Mouse (Mus musculus): ENCODE results near the gene Olfr401. TPM values are rescaled to one million over a fixed set of nuclear protein-coding genes. Genes with fewer than 3 reads are reported as not detected.
"Not testable (repeated sequence)": the region's sequence is repeated elsewhere in the genome, so short reads cannot be mapped to it uniquely, and the experiment has no call there.

The Olfr401 gene
- polyA plus RNA-seq (2012; rRNA removed), result not detected in 2 replicates

DNA sequence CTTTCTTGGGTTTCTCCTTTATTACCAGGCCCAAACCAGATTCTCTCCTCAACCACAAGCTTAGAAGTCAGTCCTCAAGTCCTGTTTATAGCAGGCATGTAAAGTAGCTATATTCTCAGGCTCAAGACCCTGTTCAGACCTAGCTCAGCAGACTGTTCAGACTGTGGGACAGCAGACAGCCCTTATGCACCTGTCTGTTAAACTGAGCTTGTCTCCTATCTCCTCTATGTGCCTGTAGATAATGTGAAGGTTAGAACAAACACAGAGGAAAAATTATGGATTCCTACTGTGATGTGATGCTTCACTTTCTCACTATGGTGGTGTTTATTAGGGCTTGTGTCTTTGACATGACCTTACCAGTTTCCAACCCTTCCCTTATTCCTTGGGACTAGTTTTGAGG is at the start of gene Olfr401:
Gene Olfr401, plus strand, starts transcription at position 301 of the 400 bp plus-strand sequence.
- DNase-seq (ENCODE audit: low read depth), result no peak

DNA sequence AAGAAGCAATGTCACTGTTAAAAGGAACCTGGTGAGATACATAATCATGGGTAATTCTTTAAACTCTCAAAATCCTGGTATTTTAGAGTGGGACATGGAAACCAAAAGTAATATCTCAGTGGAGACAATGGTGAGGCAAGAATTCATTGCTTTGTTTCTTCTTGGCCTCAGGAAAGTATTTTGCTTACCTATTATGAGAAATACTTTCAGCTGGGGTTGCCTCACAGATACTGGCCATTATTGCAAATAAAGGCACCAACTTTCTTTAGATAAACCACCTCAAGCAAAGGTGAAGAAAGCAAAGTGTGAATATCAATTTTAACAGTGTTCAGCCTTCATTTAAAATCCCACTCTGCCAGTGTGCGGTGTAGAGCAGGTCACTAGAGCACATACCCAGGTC is 43.9 kb upstream of the Olfr401 start, which contains the start of gene Zfp616:
Gene Zfp616, plus strand, starts transcription at position 301 of the 400 bp plus-strand sequence.
- no peak for DNase-seq (ENCODE audit: low read depth)

DNA sequence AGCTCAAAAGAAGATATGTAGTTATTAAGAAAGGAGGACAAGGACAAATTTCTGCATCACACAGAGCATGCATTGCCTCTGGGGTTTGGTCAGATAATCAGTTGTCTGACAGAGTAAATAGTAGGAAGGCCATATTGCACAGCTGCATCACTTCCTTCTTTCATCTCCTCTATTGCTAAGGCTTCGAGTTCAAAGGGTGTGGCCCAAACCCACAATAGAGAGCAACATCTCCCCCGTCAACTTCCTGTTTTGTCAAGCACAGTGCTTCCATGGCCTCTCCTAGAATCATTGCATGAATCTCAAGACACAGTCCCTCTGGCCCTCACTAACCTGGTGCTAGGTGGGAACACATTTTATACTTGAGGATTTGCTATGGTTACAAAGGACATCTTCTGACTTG is 12.8 kb upstream of the Olfr401 start:
- DNase-seq (ENCODE audit: low read depth), result no peak

DNA sequence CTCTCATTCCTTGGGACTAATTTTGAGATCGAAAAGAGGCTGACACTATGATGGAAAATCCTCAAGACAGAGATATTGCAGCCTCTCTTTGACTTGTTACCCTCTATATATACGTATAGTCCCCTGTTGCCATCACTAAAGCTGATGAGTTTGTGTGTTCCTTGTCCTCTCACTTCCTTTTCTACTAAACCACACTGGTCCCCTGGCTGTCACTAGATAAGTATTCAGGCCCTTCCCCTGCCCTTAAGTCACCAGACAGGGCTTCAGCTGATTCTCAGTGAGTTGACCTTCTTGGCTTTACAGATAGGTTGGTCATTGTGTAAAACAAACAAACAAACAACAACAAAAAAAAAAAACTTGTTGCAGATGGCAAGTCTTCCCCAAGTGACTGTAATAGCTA is 12.0 kb upstream of the Olfr401 start:
- no peak for DNase-seq (ENCODE audit: low read depth)

DNA sequence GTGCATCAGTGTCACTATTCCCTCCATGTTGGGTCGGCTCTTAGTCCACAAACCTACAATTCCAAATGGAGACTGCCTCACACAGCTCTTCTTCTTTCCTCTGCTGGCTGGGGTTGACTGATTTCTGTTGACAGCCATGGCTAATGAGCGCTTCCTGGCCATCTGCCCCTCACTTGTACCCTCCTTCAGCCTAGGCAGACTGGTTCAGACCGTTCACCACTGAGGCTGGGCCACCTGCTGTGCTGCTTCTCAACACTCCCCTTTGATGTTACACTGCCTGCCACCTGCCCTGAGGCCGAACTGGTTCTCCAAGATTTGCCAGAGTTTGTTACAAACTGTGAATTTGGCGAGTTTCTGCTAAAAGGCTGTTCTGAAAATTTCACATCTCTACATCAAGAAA is 8.4 kb upstream of the Olfr401 start:
- no peak for DNase-seq (ENCODE audit: low read depth)

DNA sequence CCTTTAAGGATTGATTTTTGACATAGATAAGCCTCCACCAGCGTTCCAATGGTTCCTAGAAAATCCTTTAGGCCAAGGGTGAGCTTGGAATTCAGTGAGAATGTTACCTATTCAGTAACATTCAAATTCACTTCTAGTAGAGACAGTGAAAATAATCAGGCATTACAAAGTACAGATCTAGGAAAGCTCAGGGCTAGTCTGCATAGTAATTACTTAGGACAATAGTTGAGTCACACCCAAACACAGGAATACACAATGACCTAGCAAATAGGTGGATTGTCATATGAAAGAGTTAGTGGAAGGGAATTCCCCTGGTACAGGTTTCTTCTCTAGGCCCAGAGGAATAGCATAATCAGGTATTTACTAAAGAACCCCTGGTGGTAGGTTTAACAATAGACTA is 26.5 kb downstream of the Olfr401 start:
- not testable (repeated sequence) for DNase-seq (ENCODE audit: low read depth)

DNA sequence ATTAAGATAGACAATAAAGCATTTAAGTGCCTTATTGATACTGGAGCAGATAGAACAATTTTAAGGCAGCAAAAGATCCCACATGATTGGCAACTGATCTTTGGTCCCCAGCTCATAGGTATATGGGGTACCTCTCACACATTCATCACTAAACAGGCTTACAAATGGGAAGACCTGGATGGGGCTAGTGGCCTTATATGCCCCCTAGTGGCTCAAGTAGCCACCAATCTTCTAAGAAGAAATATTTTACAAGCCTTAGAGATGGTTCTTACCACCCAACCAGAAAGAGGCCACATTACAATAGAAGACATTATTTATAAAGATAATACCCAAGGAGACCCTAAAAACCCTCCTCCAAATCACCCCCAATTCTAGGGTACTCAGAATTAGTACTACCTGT is 32.4 kb downstream of the Olfr401 start:
- no peak for DNase-seq (ENCODE audit: low read depth)

DNA sequence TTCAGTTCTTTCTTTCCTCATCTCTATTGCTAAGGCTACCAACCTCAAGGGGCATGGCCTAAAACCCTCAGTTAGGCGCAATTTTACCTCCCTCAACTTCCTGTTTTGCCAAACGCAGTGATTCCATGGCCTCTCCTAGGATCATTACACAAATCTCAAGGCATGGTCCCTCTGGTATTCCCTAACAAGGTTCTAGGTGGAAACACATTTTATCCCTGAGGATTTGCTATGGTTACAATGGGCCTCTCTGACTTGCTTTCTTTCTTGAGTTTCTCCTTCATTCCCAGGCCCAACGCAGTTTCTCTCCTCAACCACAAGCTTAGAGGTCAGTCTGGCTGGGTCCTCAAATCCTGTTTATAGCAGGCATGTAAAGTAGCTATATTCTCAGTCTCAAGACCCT is 39.7 kb downstream of the Olfr401 start, which contains the start of gene Olfr402:
Gene Olfr402, plus strand, starts transcription at position 301 of the 400 bp plus-strand sequence.
- DNase-seq (ENCODE audit: low read depth), result no peak

DNA sequence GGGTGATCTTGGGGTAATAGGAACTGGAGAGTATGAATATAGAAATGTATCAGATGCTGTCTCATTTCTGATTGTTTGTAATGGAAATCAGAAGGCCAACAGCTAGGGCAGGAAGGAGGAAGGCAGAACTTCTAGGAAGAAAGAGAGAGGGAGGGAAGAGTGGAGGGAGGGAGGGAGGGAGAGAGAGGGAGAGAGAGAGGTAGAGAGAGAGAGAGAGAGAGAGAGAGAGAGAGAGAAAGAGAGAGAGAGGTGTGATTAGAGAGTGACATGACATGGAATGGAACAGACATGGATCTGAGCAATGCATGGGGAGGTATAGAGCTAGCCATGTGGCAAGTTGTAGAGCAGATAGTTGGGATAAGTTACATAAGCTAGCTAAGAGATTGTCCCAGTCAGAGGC is 55.3 kb downstream of the Olfr401 start:
- DNase-seq (ENCODE audit: low read depth), result no peak

Other genes starting within 250 kb of the Olfr401 start
- gene Olfr394, start 222.9 kb upstream of the Olfr401 start, polyA plus RNA-seq (2012; rRNA removed), result not detected in 2 replicates
- gene Olfr395, start 204.4 kb upstream of the Olfr401 start, polyA plus RNA-seq (2012; rRNA removed), result not detected in 2 replicates
- gene Olfr23, start 177.0 kb upstream of the Olfr401 start, polyA plus RNA-seq (2012; rRNA removed), result not detected in 2 replicates
- gene Olfr397, start 152.9 kb upstream of the Olfr401 start, polyA plus RNA-seq (2012; rRNA removed), result not detected in 2 replicates
- not detected in 2 replicates for gene Olfr398, start 123.3 kb upstream of the Olfr401 start, polyA plus RNA-seq (2012; rRNA removed)
- gene Olfr139, start 57.2 kb upstream of the Olfr401 start, polyA plus RNA-seq (2012; rRNA removed), result not detected in 2 replicates
- not detected in 2 replicates for gene Olfr399, start 57.1 kb upstream of the Olfr401 start, polyA plus RNA-seq (2012; rRNA removed)
- gene Zfp616, start 43.8 kb upstream of the Olfr401 start, polyA plus RNA-seq (2012; rRNA removed), result not detected in 2 replicates
- gene Olfr402, start 39.8 kb downstream of the Olfr401 start, polyA plus RNA-seq (2012; rRNA removed), result not detected in 2 replicates
- not detected in 2 replicates for gene Olfr403, start 72.5 kb downstream of the Olfr401 start, polyA plus RNA-seq (2012; rRNA removed)
- gene Olfr43, start 97.7 kb downstream of the Olfr401 start, polyA plus RNA-seq (2012; rRNA removed), result not detected in 2 replicates
- gene Olfr406, start 146.1 kb downstream of the Olfr401 start, polyA plus RNA-seq (2012; rRNA removed), result not detected in 2 replicates
- not detected in 2 replicates for gene Olfr59, start 170.0 kb downstream of the Olfr401 start, polyA plus RNA-seq (2012; rRNA removed)
- gene Olfr410, start 224.3 kb downstream of the Olfr401 start, polyA plus RNA-seq (2012; rRNA removed), result not detected in 2 replicates
- gene Olfr411, start 238.9 kb downstream of the Olfr401 start, polyA plus RNA-seq (2012; rRNA removed), result not detected in 2 replicates
- not detected in 2 replicates for gene Olfr412, start 248.4 kb downstream of the Olfr401 start, polyA plus RNA-seq (2012; rRNA removed)